Mouse (Mus musculus) hindbrain, embryonic 12.5 days (tissue): ENCODE results near the gene Adgrl3. TPM values are rescaled to one million over a fixed set of nuclear protein-coding genes. Genes with fewer than 3 reads are reported as not detected.

ENCODE experiments used
- ATAC-seq: fragments of 200-750 bp; cut with Nextera tagmentation; 2 replicates; pipeline ENCODE4 v1.8.0; 2017; ENCODE audit warnings: moderate TSS enrichment; ENCODE audit not compliant: low FRiP score
- H3K27ac ChIP-seq: fragments of 300-500 bp; sonication (generic); 2 replicates; pipeline ENCODE4 v1.5.1; 2016; ENCODE audit warnings: mild to moderate bottlenecking
- H3K27me3 ChIP-seq: fragments of 300-500 bp; sonication (generic); 2 replicates; pipeline ENCODE4 v1.6.1; 2016; ENCODE audit warnings: mild to moderate bottlenecking
- H3K36me3 ChIP-seq: fragments of 300-500 bp; sonication (generic); 2 replicates; pipeline ENCODE4 v1.6.1; 2016; ENCODE audit warnings: mild to moderate bottlenecking
- H3K4me1 ChIP-seq: fragments of 300-500 bp; sonication (generic); 2 replicates; pipeline ENCODE4 v1.6.1; 2016
- H3K4me2 ChIP-seq: fragments of 300-500 bp; sonication (generic); replicated peaks from 2 replicates; pipeline ENCODE4 v1.6.1; 2016; ENCODE audit warnings: mild to moderate bottlenecking
- H3K4me3 ChIP-seq: fragments of 300-500 bp; sonication (generic); 2 replicates; pipeline ENCODE4 v1.5.1; 2016; ENCODE audit warnings: mild to moderate bottlenecking
- H3K9ac ChIP-seq: fragments of 300-500 bp; sonication (generic); 2 replicates; pipeline ENCODE4 v1.6.1; 2016; ENCODE audit warnings: mild to moderate bottlenecking, moderate library complexity
- H3K9me3 ChIP-seq: fragments of 300-500 bp; sonication (generic); replicated peaks from 2 replicates; pipeline ENCODE4 v1.6.1; 2016; ENCODE audit warnings: mild to moderate bottlenecking
- WGBS: fragments of 180-500 bp; shearing (Covaris S2); methylation state at CpG from one replicate; pipeline ENCODE4 v1.1.7; 2016; 5-methylcytosine and 5-hydroxymethylcytosine counted together
- polyA plus RNA-seq: library from polyadenylated mRNA; unstranded; fragments of >200 nt; fragmentation: Nextera tagmentation; extraction: Ambion mirVana; gene quantifications from 2 replicates; pipeline ENCODE4 v1.2.1, GENCODE M21; 2016

The Adgrl3 gene
- 49.4 and 54.9 TPM in 2 replicates for polyA plus RNA-seq

- H3K36me3 ChIP-seq, result no peaks in the 10 kb centered on the region
- under 1% methylated on average over 62 of the region's 70 CpGs for WGBS
- H3K27ac ChIP-seq, result peak within 1 kb of the TSS; percentile 99
- H3K4me3 ChIP-seq, result peak within 1 kb of the TSS; percentile 81
- H3K9ac ChIP-seq, result peak within 1 kb of the TSS; percentile 94
- no peaks in the 10 kb centered on the region for H3K9me3 ChIP-seq
- peaks cover 14% of the 10 kb centered on the region for H3K4me1 ChIP-seq
- H3K4me2 ChIP-seq, result peak within 1 kb of the TSS; percentile 89
- no peaks in the 10 kb centered on the region for H3K27me3 ChIP-seq
- peak; percentile 90 for ATAC-seq
These were observed at the start of gene Adgrl3 for GRCm38 (mm10) chr5:81019590-81020254. Adgrl3 (plus strand) TSS chr5:81020138.

- 4% methylated on average over 3 of the region's 3 CpGs for WGBS
- H3K4me3 ChIP-seq, result peak overlapping the region; percentile 81
- H3K36me3 ChIP-seq, result no peaks in the 10 kb centered on the region
- peak overlapping the region; percentile 99 for H3K27ac ChIP-seq
- H3K27me3 ChIP-seq, result no peaks in the 10 kb centered on the region
- peak; percentile 30 for ATAC-seq
- peaks cover 9% of the 10 kb centered on the region for H3K4me1 ChIP-seq
- H3K9me3 ChIP-seq, result no peaks in the 10 kb centered on the region
- peak overlapping the region; percentile 89 for H3K4me2 ChIP-seq
- peak overlapping the region; percentile 94 for H3K9ac ChIP-seq
These were observed 772 bp upstream of the Adgrl3 start for GRCm38 (mm10) chr5:81019166-81019565.

DNA sequence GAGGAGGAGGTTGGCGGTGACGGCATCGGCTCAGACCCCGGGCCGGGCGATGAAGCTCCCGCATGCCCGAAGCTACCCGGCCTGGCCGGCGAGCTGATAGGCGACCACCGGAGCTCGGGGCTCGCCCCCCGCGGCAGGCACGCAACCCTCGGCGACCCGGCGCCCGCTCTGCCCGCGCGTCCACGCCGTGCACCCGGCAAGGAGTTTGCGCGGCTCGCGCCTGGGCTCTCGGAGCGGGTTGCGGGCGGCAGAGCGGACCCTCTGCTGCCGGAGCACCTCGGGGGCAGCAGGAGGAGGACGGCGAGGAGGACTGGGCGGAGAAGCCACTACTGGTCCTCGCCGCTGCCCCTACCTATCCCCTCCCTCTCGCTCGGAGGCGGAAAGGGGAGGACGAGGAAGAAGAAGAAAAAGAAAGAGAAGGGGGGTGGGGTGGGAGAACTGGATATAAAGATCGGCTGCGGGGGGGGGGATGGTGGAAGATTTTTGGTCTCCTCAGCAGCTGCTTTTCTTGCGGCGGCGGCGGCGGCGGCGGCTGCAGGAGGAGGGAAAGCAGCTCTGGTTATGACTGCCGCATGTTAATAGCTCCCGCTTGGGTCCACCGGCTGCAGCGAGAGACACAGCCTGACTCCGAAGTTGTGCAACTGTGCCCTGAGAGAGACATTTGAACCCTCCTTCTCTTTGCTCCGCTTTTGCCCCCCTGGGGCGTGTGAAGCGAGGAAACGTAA lies 505 bp downstream of the Adgrl3 start:
- Histone ChIP-seq H3K27ac (peak overlapping the region; percentile 99), H3K9me3 (no peaks in the 10 kb centered on the region), H3K27me3 (no peaks in the 10 kb centered on the region), H3K9ac (peak overlapping the region; percentile 94), H3K36me3 (no peaks in the 10 kb centered on the region), H3K4me1 (peaks cover 16% of the 10 kb centered on the region), H3K4me3 (peak overlapping the region; percentile 81), H3K4me2 (peak overlapping the region; percentile 89)
- under 1% methylated on average over 63 of the region's 67 CpGs for WGBS
- ATAC-seq, result peak; percentile 55

DNA sequence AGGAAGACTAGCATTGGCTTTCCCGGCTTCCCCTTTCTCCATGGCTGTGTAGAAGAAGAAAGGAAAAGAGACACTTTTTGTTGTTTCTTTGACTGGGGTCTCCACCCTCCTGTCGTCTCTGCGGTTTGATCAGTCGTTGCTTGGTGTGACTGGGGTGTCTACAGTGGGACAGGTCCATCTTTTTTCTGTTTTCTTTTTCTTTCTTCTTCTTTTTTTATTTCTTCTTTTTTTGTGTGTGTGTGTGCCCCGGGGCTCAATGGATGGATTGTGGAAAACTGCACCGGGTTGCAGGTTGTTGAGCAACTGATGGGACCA lies 1.0 kb downstream of the Adgrl3 start:
- Histone ChIP-seq H3K9ac (peak overlapping the region; percentile 94), H3K9me3 (no peaks in the 10 kb centered on the region), H3K4me3 (peak overlapping the region; percentile 81), H3K36me3 (no peaks in the 10 kb centered on the region), H3K4me2 (peak overlapping the region; percentile 89), H3K27me3 (no peaks in the 10 kb centered on the region), H3K27ac (peak overlapping the region; percentile 99), H3K4me1 (peaks cover 16% of the 10 kb centered on the region)
- under 1% methylated on average over 6 of the region's 6 CpGs for WGBS
- peak; percentile 18 for ATAC-seq

DNA sequence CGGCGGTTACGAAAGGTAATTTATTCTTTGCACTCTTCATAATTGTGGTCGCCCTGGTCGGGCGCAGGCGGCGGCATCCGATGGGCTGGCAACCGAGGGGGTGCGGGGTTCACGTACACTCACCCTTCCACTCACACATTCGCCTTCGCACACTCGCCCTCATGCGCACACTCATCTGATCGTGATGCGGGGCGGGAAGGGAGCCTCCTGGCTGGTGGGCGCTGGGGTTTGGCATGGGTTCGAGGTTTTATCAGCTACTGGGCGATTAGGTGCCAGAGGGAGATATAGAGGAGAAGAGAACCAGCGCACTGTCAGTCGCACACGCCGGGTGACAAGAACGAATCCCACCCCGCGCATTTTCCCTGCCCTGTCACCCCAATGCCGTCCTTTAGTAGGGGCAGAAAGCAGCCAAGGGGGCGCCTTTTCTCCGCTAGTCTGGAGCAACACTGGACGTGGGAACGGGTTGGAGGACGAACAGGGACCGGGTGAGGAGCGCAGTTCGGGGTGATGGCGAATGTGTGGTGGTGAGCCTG lies 1.5 kb downstream of the Adgrl3 start:
- under 1% methylated on average over 39 of the region's 39 CpGs for WGBS
- peak overlapping the region; percentile 89 for H3K4me2 ChIP-seq
- H3K27ac ChIP-seq, result peak overlapping the region; percentile 99
- H3K36me3 ChIP-seq, result no peaks in the 10 kb centered on the region
- ATAC-seq, result peak; percentile 7; the same call in 1 of the 2 replicates
- no peaks in the 10 kb centered on the region for H3K27me3 ChIP-seq
- H3K9ac ChIP-seq, result peak overlapping the region; percentile 94
- peaks cover 16% of the 10 kb centered on the region for H3K4me1 ChIP-seq
- H3K4me3 ChIP-seq, result peak overlapping the region; percentile 81
- H3K9me3 ChIP-seq, result no peaks in the 10 kb centered on the region

GRCm38 (mm10) chr5:81021864-81022305 lies 1.9 kb downstream of the Adgrl3 start:
- Histone ChIP-seq H3K36me3 (no peaks in the 10 kb centered on the region), H3K4me1 (peaks cover 16% of the 10 kb centered on the region), H3K9me3 (no peaks in the 10 kb centered on the region), H3K4me2 (peak overlapping the region; percentile 89), H3K4me3 (peak overlapping the region; percentile 81), H3K27ac (peak overlapping the region; percentile 99), H3K9ac (peak overlapping the region; percentile 94), H3K27me3 (no peaks in the 10 kb centered on the region)
- WGBS, result under 1% methylated on average over 21 of the region's 21 CpGs
- ATAC-seq, result 0 out of 2 replicates have a peak, but pooled peaks have one; percentile 4

DNA sequence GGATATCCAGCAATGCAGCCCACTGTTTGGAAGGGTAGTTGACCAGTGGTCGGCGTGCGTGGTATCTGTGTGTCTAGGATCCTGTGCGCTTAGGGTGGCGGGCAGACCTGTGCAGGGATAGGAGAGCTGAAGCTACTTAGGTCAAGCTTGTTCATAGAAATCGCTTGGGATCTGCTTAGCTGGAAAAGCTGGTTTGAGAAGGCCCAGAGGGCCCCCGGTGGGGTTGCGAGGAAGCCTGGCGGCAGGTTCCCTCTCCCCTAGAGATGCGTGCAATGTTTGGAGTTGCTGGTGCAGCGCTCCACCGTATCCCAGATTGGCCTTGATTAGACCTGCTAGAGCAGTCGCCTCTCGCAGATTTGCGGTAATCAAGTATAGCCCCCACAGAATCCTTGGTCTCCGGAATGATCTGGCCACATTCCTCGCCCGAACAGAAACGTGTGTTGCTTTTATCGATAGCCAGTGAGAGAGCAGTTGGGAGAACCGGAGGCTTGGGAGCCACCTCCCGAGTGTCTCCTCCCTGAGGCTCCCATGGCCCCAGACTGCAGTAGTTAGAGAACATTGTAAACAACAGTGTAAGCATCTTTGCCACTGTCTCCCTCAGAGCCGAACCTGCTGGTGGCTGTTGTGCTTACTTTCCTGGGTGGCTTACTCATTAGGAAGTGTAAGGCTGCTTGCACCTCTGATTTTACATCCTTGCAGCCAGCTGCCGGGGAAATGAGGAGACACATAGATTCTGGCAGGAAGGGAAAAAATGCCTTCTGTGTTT lies 2.6 kb downstream of the Adgrl3 start:
- Histone ChIP-seq H3K36me3 (no peaks in the 10 kb centered on the region), H3K9me3 (no peaks in the 10 kb centered on the region), H3K9ac (peak overlapping the region; percentile 94), H3K4me2 (peak overlapping the region; percentile 89), H3K27me3 (no peaks in the 10 kb centered on the region), H3K4me3 (peak overlapping the region; percentile 81), H3K27ac (peak overlapping the region; percentile 99), H3K4me1 (peaks cover 19% of the 10 kb centered on the region)
- 2% methylated on average over 24 of the region's 24 CpGs for WGBS
- ATAC-seq, result 0 out of 2 replicates have a peak, but pooled peaks have one; percentile 4

GRCm38 (mm10) chr5:81023923-81024715 lies 4.2 kb downstream of the Adgrl3 start:
- peak overlapping the region; percentile 89 for H3K4me2 ChIP-seq
- H3K9me3 ChIP-seq, result no peaks in the 10 kb centered on the region
- 31% methylated on average over 17 of the region's 17 CpGs for WGBS
- peak overlapping the region; percentile 25 for H3K4me3 ChIP-seq
- peak overlapping the region; percentile 14; the same call in 1 of the 2 replicates for H3K9ac ChIP-seq
- no peaks in the 10 kb centered on the region for H3K27me3 ChIP-seq
- H3K27ac ChIP-seq, result no peak overlapping the region
- peaks cover 27% of the 10 kb centered on the region for H3K4me1 ChIP-seq
- H3K36me3 ChIP-seq, result no peaks in the 10 kb centered on the region
- no peak for ATAC-seq

DNA sequence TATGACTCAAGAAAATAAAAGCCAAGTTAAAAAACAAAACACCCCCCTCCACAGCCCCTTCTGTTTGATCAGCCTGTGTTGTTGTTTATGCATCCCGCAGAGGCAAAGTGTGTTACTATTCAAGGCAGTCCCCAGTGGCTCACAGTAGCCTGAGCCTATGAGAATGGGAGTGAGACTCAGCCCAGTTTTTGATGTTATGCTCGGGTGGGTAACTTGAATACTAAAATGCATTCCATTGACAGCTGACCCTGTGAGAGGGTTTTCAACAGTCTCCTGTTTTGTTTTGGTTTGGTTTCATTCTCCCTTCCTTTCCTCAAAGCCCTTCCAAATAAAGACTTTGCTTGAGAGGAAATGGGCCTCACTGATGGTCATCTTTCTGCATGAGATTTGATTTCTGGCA lies 8.9 kb downstream of the Adgrl3 start:
- WGBS, result 3% methylated on average over 2 of the region's 2 CpGs
- Histone ChIP-seq H3K36me3 (no peaks in the 10 kb centered on the region), H3K27ac (no peak overlapping the region), H3K27me3 (no peaks in the 10 kb centered on the region), H3K4me1 (peaks cover 30% of the 10 kb centered on the region), H3K9ac (no peak overlapping the region), H3K4me3 (no peak overlapping the region), H3K4me2 (no peak overlapping the region; the same call in 1 of the 2 replicates), H3K9me3 (no peaks in the 10 kb centered on the region)
- peak; percentile 89 for ATAC-seq

GRCm38 (mm10) chr5:81037091-81037490 lies 17.2 kb downstream of the Adgrl3 start:
- Histone ChIP-seq H3K9ac (no peak overlapping the region), H3K9me3 (no peaks in the 10 kb centered on the region), H3K4me3 (no peak overlapping the region), H3K4me1 (peaks cover 11% of the 10 kb centered on the region), H3K4me2 (no peak overlapping the region), H3K27ac (no peak overlapping the region), H3K36me3 (no peaks in the 10 kb centered on the region), H3K27me3 (no peaks in the 10 kb centered on the region)
- no peak for ATAC-seq

GRCm38 (mm10) chr5:81043875-81044274 lies 23.9 kb downstream of the Adgrl3 start:
- ATAC-seq, result no peak
- Histone ChIP-seq H3K4me3 (no peak overlapping the region), H3K36me3 (no peaks in the 10 kb centered on the region), H3K9ac (no peak overlapping the region), H3K27ac (no peak overlapping the region), H3K27me3 (no peaks in the 10 kb centered on the region), H3K9me3 (no peaks in the 10 kb centered on the region), H3K4me2 (no peak overlapping the region), H3K4me1 (peaks cover 8% of the 10 kb centered on the region)
